Comparison of ENCODE assay signal across 11 mouse cellular contexts in genomic region chr8:61264881-61265280, GRCm38 (mm10). TPM values are rescaled to one million over a fixed set of nuclear protein-coding genes. Genes with fewer than 3 reads are reported as not detected.
DNase-seq lines count a peak whose midpoint lies in the region; ATAC-seq lines count a peak whose summit lies in the region.
"Had no signal": no experiment of that assay in that cellular context is flagged by ENCODE, and none has a peak within 500 bp of the region (broad histone marks: within the 10 kb centered on the region; RNA-seq: fewer than 3 reads in every experiment).

No protein-coding gene starts in this region.

- peaks cover 19% of the 10 kb centered on the region for H3K4me1 ChIP-seq in heart, embryonic 13.5 days
- H3K4me1 ChIP-seq in kidney, embryonic 15.5 days, result peaks cover 36% of the 10 kb centered on the region
- peaks cover 19% of the 10 kb centered on the region for H3K4me1 ChIP-seq in embryonic facial prominence, embryonic 14.5 days (ENCODE audit: control insufficient read depth, insufficient read depth, low read length)
- H3K4me1 ChIP-seq: liver, embryonic 12.5 days had no signal

- H3K36me3 ChIP-seq in heart, embryonic 13.5 days, result no peaks in the 10 kb centered on the region
- H3K36me3 ChIP-seq in kidney, embryonic 15.5 days, result no peaks in the 10 kb centered on the region
- H3K36me3 ChIP-seq in embryonic facial prominence, embryonic 14.5 days (ENCODE audit: control insufficient read depth, insufficient read depth, low read length), result no peaks in the 10 kb centered on the region
- H3K36me3 ChIP-seq: liver, embryonic 12.5 days had no signal

- peak overlapping the region; percentile 21; the same call in 1 of the 2 replicates for H3K4me2 ChIP-seq in heart, embryonic 13.5 days
- no peak overlapping the region for H3K4me2 ChIP-seq in kidney, embryonic 15.5 days
- H3K4me2 ChIP-seq in embryonic facial prominence, embryonic 14.5 days (ENCODE audit: low read depth, low read length), result no peak overlapping the region
- H3K4me2 ChIP-seq: liver, embryonic 12.5 days had no signal

- H3K4me3 ChIP-seq in heart, embryonic 13.5 days, result no peak overlapping the region
- H3K4me3 ChIP-seq in kidney, embryonic 15.5 days (replicated peaks), result no peak overlapping the region
- no peak overlapping the region for H3K4me3 ChIP-seq in embryonic facial prominence, embryonic 14.5 days (ENCODE audit: low read depth, low read length)
- H3K4me3 ChIP-seq: layer of hippocampus, adult 2 months; liver, embryonic 12.5 days had no signal

- no peak for ATAC-seq in heart, embryonic 13.5 days (ENCODE audit: extremely low read depth, insufficient number of reproducible peaks, low FRiP score, low TSS enrichment)
- ATAC-seq in kidney, embryonic 15.5 days (replicated peaks; ENCODE audit: low FRiP score), result no peak
- ATAC-seq in embryonic facial prominence, embryonic 14.5 days (ENCODE audit: low read depth), result no peak
- ATAC-seq in megakaryocyte progenitor cell, adult 5-6 weeks (replicated peaks; ENCODE audit: poor library complexity), result no peak
- ATAC-seq: liver, embryonic 12.5 days had no signal

- no peaks in the 10 kb centered on the region for H3K27me3 ChIP-seq in heart, embryonic 13.5 days (replicated peaks)
- no peaks in the 10 kb centered on the region for H3K27me3 ChIP-seq in kidney, embryonic 15.5 days
- no peaks in the 10 kb centered on the region for H3K27me3 ChIP-seq in embryonic facial prominence, embryonic 14.5 days (replicated peaks; ENCODE audit: control insufficient read depth, insufficient read depth, low read length)
- H3K27me3 ChIP-seq: liver, embryonic 12.5 days had no signal

- H3K9me3 ChIP-seq in heart, embryonic 13.5 days, result no peaks in the 10 kb centered on the region
- H3K9me3 ChIP-seq in kidney, embryonic 15.5 days (replicated peaks), result no peaks in the 10 kb centered on the region
- no peaks in the 10 kb centered on the region for H3K9me3 ChIP-seq in embryonic facial prominence, embryonic 14.5 days (ENCODE audit: control insufficient read depth, low read length)
- H3K9me3 ChIP-seq: liver, embryonic 12.5 days had no signal

- peak overlapping the region; percentile 61; the same call in 1 of the 2 replicates for H3K27ac ChIP-seq in heart, embryonic 13.5 days (replicated peaks)
- H3K27ac ChIP-seq in kidney, embryonic 15.5 days, result 0 out of 2 replicates have a peak overlapping the region, but pooled peaks have one; percentile 37
- peak overlapping the region; percentile 56 for H3K27ac ChIP-seq in embryonic facial prominence, embryonic 14.5 days (replicated peaks; ENCODE audit: low read depth, low read length)
- H3K27ac ChIP-seq: layer of hippocampus, adult 2 months; liver, embryonic 12.5 days had no signal

- no peak overlapping the region for H3K9ac ChIP-seq in heart, embryonic 13.5 days
- H3K9ac ChIP-seq in kidney, embryonic 15.5 days, result no peak overlapping the region
- no peak overlapping the region for H3K9ac ChIP-seq in embryonic facial prominence, embryonic 14.5 days (ENCODE audit: low read depth, low read length)
- H3K9ac ChIP-seq: liver, embryonic 12.5 days had no signal

- no peak for DNase-seq in heart, adult 11 months
- no peak for DNase-seq in kidney, postnatal 4 days
- DNase-seq in embryonic facial prominence, embryonic 14.5 days (ENCODE audit: low spot score), result no peak
- peak; percentile 36 for DNase-seq in lung, postnatal 25 days (ENCODE audit: low spot score)
- DNase-seq: cerebellum, adult 18-20 months; thymus, adult 18-20 months had no signal

- 23% methylated on average over 7 of the region's 7 CpGs for WGBS in heart, embryonic 13.5 days
- 79% methylated on average over 7 of the region's 7 CpGs for WGBS in kidney, embryonic 15.5 days
- WGBS in embryonic facial prominence, embryonic 14.5 days, result 57% methylated on average over 7 of the region's 7 CpGs

RNA-seq across cellular contexts. Expression of gene Sh3rf1, which starts 41.2 kb away (rescaled TPM):
- polyA plus RNA-seq in heart, embryonic 13.5 days (2015; fragmentation: Nextera tagmentation; extraction: Ambion mirVana), result 4.8 and 5.3 TPM in 2 replicates
- polyA plus RNA-seq in kidney, embryonic 15.5 days (2015; fragmentation: Nextera tagmentation; extraction: Ambion mirVana), result 21.4 and 22.4 TPM in 2 replicates
- polyA plus RNA-seq in embryonic facial prominence, embryonic 14.5 days (2014; fragmentation: Nextera tagmentation; extraction: Ambion mirVana), result 10.5 and 11.1 TPM in 2 replicates
- 3.0 TPM in 2 replicates for total RNA-seq in megakaryocyte progenitor cell, adult 5-6 weeks (2015)
- total RNA-seq in megakaryocyte progenitor cell, adult 5-6 weeks (2017), result 2.2 and 3.3 TPM in 2 replicates
